Mouse (Mus musculus) CD8-positive naive resting alpha-beta T cell, adult 2 months (primary cell): ENCODE measurements around the gene Dnaja2.

ENCODE experiments used
- DNase-seq, 2 experiments: peaks; one replicate each; pipeline ENCODE4 v3.0.0; 2022; ENCODE audit warnings: low read depth in 2 of 2, low spot score in 2 of 2

Dnaja2 gene

DNA sequence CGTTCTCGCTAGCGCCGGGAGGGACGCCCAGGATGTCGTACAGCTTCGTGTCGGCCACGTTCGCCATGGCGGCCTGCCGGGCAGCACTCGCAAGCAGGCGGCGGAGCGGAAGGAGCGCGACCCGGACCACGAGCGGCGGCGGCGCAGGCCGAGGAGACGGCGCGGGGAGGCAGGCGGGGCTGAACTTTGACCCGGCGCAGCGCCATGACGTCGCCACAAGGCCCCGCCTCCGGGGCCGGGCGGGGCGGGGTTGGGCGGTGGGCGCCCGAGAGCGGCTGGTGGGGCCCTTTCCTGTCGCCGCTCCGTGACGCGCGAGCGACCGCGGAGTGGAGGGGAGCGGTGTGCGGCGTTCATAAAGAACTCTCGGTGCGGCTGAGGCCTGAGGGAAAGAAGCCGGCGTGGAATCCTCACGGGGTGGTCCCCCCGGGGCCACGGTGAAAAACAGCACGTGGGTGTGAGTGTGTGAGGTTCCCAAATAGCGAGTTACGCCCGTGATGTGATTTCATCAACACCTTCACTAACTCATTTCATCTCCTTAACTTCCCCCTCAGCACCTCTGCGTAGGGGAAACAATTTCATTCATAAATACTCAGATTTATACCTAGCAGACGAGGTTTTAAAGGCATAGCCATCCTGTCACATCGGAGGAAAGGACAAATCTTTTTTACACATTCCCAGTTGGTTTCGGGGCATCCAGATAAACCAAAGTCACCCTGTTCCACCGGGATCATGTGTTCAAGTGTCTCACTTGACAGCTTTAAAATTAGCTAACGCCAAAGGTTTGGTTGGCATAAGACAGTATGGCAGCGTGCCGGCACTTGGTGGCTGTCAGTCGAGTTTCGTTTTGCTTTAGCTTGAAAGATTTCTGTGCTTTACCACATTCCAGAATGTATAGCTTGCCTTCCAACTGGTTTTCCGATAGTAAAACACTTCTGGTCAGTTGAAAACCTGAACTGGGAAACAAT lies at the start of gene Dnaja2:
Dnaja2 (minus strand) TSS at position 164 of the 965 bp plus-strand sequence.
- peak; percentile 93 to 96 for DNase-seq

DNA sequence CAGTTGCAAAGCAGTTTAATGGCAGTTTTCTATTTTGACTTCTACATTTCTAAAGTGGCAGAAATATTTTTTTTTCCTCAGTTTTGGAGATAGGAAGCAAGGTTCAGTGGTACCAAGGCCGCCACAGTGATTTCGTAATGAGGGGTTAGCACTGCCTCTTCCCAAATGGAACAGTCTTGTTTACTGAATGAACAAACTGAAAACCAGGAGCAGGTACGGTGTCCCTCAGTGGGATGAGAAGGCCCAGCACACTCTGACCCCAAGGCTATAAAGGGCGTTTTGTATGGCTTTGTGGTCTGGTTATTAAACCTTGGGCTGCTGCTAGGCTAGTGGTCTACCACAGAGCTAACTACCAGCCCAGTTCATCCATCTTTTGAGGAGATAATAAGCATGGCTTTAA lies 49.1 kb upstream of the Dnaja2 start:
- DNase-seq = no peak

DNA sequence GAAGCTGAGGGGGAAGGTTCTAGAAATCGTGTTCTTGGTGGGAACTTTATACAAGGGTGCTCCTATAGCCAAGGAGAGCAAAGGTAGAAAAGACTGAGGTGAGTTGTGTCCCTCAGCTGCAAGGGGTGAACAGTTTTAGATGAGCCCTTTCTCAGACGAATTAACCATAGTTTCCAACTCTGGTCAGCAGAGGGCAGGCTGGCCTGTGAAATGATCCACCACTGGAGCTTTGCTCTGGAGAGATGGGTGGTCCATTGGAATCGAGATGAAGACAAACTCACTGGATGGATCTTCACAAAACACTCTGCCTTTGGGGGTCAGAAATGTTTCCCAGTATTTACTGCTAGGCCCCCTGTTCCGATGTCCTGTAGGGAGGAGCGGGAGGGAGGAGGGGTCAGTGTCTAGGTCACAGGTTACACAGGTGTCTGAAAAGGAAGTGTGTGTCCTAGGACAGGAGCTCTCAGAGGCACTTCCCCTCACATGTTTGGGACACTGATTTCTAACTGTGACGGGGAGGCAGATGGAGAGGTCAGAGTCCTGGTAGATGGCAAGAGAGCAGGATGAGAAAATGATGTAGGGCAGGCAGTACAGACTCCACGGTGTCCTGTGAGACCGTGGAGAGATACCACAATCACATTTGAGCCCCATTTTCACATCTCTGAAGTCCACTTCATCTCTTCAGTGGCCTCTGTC lies 48.2 kb upstream of the Dnaja2 start:
- peak; percentile 66 to 81 for DNase-seq

DNA sequence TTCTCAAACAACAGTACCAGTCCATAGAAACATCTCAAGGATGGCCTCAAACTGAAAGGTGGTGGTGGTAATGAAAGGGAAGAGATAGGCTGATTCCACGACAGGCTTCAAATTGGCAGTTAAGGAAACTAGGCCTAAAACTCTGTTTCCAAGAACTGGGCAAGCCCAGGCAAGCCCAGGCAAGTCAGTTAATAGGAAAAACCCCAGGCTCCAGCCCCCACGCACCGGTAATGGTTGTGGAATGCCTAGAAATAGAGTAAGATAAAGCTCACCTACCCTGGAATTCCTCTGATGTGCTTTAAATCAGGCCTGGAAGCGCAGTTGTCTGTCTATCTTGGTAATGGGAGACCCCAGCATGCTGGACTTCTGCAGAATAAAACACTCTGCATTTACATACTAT lies 47.6 kb upstream of the Dnaja2 start:
- DNase-seq = no peak

DNA sequence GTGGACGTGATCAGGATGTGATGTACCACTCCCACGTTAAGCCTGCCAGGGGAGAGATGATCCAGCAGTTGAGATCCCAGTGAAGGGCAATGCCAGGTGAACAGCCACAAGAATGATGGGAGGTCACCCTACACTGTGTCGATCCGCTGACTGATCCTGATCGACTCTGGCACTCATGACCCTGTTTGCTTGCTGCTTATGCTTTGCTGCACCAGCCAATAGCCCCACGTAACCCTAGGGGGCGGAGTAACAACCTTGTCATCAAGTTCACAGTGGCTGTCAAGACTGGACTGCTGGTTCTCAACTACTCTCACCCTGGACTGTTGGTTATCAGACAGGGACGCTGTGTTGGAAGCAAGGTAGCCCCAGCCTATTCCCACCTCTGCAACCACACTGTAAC lies 46.6 kb upstream of the Dnaja2 start:
- no peak for DNase-seq

DNA sequence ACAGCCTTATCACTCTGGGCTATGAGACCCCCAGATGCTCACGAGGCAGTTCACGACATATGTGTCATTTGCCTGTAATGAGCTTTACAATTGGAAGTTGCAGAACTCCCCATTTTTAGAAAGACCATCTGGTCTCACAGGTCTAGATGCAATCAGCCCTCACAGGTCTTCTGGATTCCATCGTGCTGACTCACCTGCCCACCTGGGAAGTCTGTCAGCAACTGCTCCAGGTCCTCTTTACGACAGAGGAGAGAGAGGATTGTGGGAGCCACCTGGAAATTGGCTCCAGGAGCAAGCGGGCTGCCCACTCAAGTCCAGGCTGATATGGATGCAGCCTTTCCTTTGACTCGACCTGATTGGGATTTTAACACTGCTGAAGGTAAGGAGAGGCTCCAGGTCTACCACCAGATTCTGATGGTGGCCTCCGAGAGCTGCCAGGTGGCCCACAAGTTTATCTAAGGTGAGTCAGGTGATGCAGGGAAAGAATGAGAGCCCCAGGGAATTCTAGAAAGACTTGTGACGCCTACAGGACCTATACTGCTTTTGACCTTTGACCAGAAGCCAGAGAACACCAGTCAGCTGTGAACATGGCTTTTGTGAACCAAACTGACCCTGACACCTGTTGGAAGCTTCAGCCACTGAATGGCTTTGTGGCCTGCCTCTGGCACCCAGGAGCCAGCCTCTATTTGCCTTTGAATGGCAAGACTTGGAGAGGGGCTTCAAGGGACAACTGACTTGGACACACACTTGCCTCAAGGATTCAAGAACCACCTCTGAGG lies 42.5 kb upstream of the Dnaja2 start:
- DNase-seq = no peak

DNA sequence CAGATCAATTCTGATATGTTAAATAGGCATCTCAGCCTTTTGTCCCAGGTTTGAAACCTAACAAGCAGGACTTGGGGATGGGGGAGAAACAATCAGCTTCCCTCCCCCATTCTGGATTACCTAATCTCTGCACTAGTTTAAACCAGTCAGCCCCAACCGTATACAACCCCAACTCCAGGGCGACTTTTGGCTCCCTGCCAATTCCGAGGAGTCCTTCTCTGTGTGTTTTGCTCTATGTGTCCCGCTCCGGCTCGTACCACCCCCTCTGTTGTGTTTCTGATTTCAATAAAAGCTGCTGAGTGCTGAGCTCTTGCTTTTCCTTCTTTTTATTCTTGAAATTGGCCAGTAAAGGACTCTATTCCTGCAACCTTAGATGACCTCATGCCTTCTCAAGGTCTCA lies 40.2 kb upstream of the Dnaja2 start:
- DNase-seq = no peak

DNA sequence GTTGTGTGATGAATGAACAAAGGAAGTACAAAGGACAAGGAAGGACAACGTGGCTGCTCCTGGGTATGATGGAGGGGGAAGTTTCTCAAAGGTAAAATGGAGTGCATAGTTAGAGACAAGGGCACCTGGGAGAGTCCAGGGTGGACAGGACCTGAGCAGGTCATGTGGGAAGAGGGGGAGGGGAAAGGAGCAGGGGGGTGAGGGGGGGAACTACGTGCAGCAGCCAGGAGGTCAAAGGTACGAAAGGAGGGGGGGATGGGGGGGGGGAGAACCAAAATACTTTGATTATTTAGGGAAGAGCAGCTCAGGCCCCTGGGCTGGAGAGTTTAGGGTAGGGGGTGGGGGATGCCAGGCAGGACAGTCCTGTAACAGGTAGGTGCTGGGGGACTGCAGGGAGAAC lies 39.8 kb upstream of the Dnaja2 start:
- DNase-seq = no peak

DNA sequence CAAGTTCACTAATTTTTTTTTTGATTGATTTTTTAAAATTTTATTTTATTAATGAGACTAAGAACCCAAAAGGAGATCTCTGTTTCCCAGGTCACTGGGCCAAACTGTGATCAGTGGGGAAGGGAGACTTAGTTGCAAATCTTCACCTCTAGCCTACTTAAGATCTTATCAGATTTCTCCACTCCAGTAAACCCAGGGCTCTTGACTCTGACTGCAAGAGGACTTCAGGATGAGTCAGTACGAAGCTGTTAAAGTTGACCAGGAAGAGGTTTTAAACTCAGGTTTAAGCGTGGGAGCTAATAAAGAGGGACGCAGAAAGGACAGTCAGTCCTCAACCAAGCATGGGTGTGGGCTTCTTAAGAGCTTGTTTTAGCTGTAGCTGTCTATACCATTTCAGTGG lies 38.2 kb upstream of the Dnaja2 start:
- DNase-seq = no peak

DNA sequence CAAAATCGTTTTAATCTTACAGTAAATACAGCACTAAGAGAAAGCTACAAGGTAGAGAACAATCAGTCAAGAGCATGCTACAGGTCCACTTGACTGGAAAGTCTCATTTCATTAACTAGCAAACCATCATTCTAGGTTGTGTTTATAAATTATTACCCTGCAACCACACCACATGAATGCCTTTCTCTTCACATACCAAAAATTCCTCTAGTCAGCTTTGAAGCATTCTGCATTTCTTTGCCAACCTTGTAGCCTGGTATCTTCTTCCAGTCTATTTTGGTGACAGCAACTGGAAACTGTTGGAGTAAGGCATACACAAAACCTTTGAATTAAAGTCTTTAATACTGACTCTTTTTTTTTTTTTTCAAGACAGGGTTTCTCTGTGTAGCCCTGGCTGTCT lies 36.4 kb upstream of the Dnaja2 start:
- no peak for DNase-seq

DNA sequence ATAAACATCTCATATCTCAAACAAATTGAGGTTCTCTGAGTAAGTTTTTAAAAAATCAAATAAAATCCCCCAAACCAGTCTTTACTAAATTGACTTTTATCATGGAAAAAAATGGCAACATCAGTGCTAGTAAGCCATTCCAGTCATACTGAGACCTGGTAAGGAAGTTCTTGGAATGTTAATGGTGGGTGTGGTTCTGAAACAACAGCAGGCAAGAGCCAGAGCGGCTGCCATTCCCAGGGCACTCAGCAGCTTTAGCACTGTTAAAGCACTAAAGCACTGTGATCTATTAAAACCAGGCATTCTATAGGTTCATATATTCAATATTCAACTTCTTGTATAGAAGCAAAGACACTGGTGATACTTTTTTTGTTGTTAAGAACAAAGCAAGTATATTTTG lies 35.1 kb upstream of the Dnaja2 start:
- no peak for DNase-seq

DNA sequence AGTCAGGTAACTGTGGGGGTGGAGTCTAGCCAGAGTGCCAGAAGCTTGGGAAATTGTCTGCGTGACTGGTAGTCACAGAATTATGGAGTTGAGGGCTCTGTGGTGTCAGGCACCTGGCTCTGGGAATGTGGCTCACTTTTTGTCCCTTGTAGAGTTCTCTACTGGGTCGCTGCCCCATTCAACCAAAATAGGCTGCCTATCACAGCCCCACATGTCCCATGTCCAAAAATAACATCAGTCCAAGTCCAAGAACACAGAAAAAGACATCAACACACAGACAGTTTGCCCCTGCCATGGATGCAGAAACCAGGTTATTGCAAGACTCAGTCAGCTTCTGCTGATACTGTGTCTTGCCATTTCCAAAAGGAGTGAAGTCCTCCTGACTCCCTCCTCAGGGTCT lies 33.5 kb upstream of the Dnaja2 start:
- DNase-seq = no peak

DNA sequence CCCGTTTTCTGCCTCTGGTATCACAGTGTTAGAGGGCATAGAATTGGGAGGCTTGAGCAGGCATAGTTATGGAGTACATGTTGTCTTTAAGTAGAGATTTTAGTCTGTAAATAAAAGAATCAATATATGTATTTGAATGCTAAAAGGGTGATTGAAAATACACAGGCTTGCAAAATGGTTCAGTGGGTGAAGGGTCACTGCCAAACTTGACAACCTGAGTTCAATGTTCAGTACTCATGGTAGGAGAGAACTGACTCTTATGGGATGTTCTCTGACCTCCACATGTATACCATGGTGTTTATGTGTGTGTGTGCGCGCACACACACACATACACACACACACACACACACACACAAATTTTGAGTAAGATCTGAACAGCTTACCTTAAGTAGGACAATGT lies 22.5 kb upstream of the Dnaja2 start:
- no peak for DNase-seq

DNA sequence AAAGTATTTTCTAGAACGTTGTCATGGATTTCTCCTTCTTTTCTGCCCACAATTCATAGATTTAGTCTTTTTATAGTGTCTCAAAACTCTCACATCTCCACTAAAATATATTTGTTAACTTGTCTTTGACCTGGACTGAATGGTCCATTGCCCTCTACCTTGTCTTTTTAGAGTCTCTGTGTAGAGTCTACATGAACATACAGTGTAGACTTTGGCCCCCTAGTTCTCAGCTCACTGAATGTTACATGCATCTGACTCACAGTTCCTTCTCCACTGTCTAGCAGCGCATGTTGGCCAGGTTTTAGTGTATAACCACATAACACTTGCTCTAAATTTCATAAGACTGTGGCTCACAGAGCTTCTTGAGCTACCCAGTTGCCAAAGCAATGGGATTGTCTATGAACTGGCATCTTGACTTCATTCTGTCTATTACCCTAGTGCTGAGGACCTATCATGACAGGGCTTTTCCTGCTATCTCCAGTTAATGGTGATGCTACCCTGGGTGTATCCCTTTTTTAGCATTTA lies 18.9 kb upstream of the Dnaja2 start:
- no peak for DNase-seq

DNA sequence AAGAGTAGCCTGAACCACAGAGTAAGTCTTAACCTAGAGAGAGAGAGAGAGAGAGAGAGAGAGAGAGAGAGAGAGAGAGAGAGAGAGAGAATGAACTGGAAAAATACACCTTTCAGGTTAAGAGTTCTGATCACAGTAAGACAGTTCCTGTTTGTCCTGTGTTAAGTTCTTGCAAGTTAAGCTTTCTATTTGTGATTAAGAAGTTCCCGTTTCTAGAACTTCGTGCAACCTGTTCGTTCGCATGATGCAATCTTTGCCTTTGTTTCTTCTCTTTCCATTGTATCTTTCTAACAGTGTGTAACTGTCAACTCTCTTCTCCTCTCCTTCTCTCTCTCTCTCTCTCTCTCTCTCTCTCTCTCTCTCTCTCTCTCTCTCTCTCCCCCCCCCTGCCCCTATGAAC lies 15.3 kb upstream of the Dnaja2 start:
- no peak for DNase-seq

DNA sequence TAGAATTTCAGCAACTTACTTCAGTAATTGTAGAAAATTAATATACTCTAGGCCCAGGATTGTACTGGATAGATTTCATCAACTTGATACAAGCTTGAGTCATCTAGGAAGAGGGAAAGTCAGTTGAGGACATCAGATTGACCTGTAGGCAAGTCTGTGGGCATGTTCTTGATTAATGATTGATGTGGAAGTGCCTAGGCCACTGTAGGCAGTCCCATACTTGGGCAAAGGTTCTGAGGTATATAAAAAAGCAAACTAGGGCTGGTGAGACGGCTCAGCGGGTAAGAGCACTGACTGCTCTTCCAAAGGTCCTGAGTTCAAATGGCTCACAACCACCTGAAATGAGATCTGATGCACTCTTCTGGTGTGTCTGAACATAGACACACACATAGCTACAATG lies 12.7 kb upstream of the Dnaja2 start:
- DNase-seq = no peak

DNA sequence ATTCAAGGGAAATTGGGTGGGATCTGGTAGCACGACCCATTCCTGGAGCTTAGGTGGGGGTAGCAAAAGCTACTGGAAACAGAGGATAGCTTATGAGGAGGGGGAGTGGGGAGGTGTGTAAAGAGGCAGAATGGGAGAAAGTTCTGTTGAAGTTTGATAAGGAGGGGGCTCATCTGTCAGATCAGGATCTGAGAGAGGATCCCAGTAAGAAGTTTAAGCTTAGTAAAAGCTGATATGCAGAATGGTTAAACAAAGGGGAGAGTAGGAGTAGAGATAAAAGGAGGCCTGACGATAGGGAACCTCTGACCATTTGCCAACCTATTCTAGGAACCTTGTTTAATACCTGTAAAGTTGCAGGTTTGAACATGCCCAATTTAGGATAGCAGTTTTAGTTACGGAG lies 10.0 kb upstream of the Dnaja2 start:
- DNase-seq = no peak

DNA sequence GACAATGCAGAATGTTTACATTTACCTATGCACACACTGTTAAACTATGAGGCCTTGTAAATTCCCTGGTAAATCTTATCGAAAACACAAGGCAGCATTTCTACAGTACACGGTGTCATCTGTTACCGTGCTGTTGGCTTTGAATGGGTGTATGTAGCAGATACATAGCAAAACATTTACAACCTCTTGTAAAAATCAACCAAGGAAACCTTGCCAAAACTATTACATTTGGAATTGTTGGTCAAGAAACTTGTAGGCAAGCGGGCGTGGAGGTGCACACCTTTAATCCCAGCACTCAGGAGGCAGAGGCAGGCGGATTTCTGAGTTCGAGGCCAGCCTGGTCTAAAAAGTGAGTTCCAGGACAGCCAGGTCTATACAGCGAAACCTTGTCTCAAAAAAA lies 8.2 kb upstream of the Dnaja2 start:
- no peak for DNase-seq

DNA sequence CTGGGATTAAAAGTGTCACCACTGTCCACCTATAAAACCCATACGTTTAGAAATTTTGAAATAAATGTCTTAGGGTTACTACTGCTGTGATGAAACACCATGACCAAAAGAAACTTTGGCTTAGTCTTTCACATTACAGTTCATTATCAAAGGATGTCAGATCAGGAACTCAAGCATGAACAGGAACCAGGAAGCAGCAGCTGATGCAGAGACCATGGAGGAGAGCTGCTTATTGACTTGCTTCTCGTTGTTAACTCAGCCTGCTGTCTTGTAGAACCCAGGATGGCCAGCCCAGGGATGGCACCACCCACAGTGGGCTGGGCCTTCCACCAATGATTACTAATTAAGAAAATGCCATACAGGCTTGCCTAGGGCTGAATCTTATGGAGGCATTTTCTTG lies 4.8 kb upstream of the Dnaja2 start:
- DNase-seq = no peak

DNA sequence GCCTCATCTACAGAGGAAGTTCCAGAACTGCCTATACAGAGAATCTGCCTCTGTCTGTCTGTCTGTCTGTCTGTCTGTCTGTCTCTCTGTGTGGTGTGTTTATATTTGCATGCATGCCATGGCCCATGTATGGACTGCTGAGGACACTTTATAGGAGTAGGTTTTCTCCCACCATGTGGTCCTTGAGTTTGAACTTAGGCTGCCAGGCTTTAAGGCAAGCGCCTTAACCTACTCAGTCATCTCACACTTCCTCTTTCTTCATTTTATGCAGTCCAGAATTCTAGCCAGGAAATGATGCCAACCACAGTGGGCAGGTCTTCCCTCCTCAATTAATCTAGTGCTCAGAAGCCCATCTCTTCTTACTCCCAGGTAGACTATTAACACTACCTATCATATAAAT lies 4.1 kb upstream of the Dnaja2 start:
- no peak for DNase-seq

DNA sequence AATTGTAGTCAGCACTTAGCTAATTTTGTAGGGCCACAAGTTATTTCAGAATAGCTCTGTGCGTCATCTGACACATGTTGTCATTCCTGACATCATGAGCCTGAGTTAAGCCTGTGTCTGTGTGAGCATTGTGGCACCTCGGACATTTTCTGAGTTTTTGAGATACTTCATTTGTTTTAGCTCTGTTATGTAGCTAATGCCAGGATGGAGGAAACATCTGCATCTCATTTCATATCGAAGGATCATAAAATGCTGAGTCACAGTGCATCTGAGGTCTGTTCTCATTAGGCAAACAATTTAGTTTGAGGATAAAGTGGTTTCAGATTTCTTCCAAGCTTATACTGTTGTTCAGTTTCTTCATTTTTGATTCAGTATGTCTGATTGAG lies 2.5 kb upstream of the Dnaja2 start:
- no peak for DNase-seq
